Mouse (Mus musculus): Measurements from ENCODE around the gene Rbm17. TPM values are rescaled to one million over a fixed set of nuclear protein-coding genes. Genes with fewer than 3 reads are reported as not detected.

Rbm17 gene
- total and polyA plus RNA-seq, 3 experiments, result 223 to 318 TPM; not detected in 1

- H3K27me3 ChIP-seq (ENCODE audit: control insufficient read depth in 1 of 2, insufficient read depth in 2 of 2, low read length in 2 of 2), result no peaks in the 10 kb centered on the region
- no peaks in the 10 kb centered on the region for H3K79me2 ChIP-seq (ENCODE audit: control insufficient read depth, insufficient read depth, low read length, poor library complexity)
- DNase-seq (ENCODE audit: low read depth, low spot score), result no peak
- no peak overlapping the region for H3K27ac ChIP-seq (ENCODE audit: control insufficient read depth, low read depth, low read length)
- H3K9me3 ChIP-seq (replicated peaks; ENCODE audit: insufficient read depth, low read length), result no peaks in the 10 kb centered on the region
- H3K9ac ChIP-seq (ENCODE audit: control insufficient read depth, low read depth, low read length, poor library complexity, severe bottlenecking), result no peak overlapping the region
- TF ChIP-seq E2F4 (IDR thresholded peaks at IDR 0.05; ENCODE audit: borderline replicate concordance, low read depth, low read length) (no peak), SIN3A (IDR thresholded peaks at IDR 0.05; ENCODE audit: low read length) (no peak), MAX (IDR thresholded peaks at IDR 0.05; ENCODE audit: low read length) (no peak), ZKSCAN1 (IDR thresholded peaks at IDR 0.05; ENCODE audit: low read depth, low read length) (no peak), USF2 (IDR thresholded peaks at IDR 0.05; ENCODE audit: borderline replicate concordance in 1 of 2, insufficient read depth in 1 of 2, low read depth in 1 of 2, low read length in 2 of 2) (no peak), MAZ (IDR thresholded peaks at IDR 0.05; ENCODE audit: low read depth, low read length) (no peak), GABPA (IDR thresholded peaks at IDR 0.05; ENCODE audit: low read depth, low read length) (no peak), POLR2AphosphoS2 (IDR thresholded peaks at IDR 0.05; ENCODE audit: low read length) (no peak), NRF1 (IDR thresholded peaks at IDR 0.05; ENCODE audit: insufficient read depth, low read depth, low read length, poor library complexity, severe bottlenecking) (no peak), MXI1 (IDR thresholded peaks at IDR 0.05; ENCODE audit: low read depth, low read length) (no peak), USF1 (IDR thresholded peaks at IDR 0.05; ENCODE audit: low read depth, low read length) (no peak), TBP (IDR thresholded peaks at IDR 0.05; ENCODE audit: low read depth, low read length) (no peak), ZMIZ1 (IDR thresholded peaks at IDR 0.05; ENCODE audit: low read depth, low read length) (no peak), ZNF384 (IDR thresholded peaks at IDR 0.05; ENCODE audit: low read depth, low read length) (no peak), JUND (IDR thresholded peaks at IDR 0.05; ENCODE audit: low read depth, low read length) (no peak), EP300 (IDR thresholded peaks at IDR 0.05; ENCODE audit: low read depth in 1 of 2, low read length in 2 of 2) (no peak)
- peaks cover 0 to 25% of the 10 kb centered on the region in 2 experiments; a peak in 3 of 4 replicates for H3K36me3 ChIP-seq (ENCODE audit: control insufficient read depth in 1 of 2, insufficient read depth in 2 of 2, low read length in 2 of 2)
- H3K4me1 ChIP-seq (ENCODE audit: control insufficient read depth in 1 of 2, insufficient read depth in 2 of 2, low read length in 2 of 2), result peaks cover 20 to 34% of the 10 kb centered on the region in 2 experiments
- no peak overlapping the region for H3K4me3 ChIP-seq (ENCODE audit: control insufficient read depth in 1 of 2, insufficient read depth in 1 of 2, low read depth in 2 of 2, low read length in 2 of 2)
Measured at GRCm38 (mm10) chr2:11546091-11546490, 57.9 kb downstream of the Rbm17 start.

GRCm38 (mm10) chr2:11545380-11545779, 58.6 kb downstream of the Rbm17 start:
- peaks cover 0 to 25% of the 10 kb centered on the region in 2 experiments; a peak in 3 of 4 replicates for H3K36me3 ChIP-seq (ENCODE audit: control insufficient read depth in 1 of 2, insufficient read depth in 2 of 2, low read length in 2 of 2)
- H3K27me3 ChIP-seq (ENCODE audit: control insufficient read depth in 1 of 2, insufficient read depth in 2 of 2, low read length in 2 of 2), result no peaks in the 10 kb centered on the region
- no peak overlapping the region for H3K4me3 ChIP-seq (ENCODE audit: control insufficient read depth in 1 of 2, insufficient read depth in 1 of 2, low read depth in 2 of 2, low read length in 2 of 2)
- no peaks in the 10 kb centered on the region for H3K9me3 ChIP-seq (replicated peaks; ENCODE audit: insufficient read depth, low read length)
- H3K9ac ChIP-seq (ENCODE audit: control insufficient read depth, low read depth, low read length, poor library complexity, severe bottlenecking), result no peak overlapping the region
- H3K4me1 ChIP-seq (ENCODE audit: control insufficient read depth in 1 of 2, insufficient read depth in 2 of 2, low read length in 2 of 2), result peaks cover 20 to 34% of the 10 kb centered on the region in 2 experiments
- H3K27ac ChIP-seq (ENCODE audit: control insufficient read depth, low read depth, low read length), result peak overlapping the region; percentile 73; the same call in 1 of the 2 replicates
- DNase-seq (ENCODE audit: low read depth, low spot score), result peak; percentile 76
- H3K79me2 ChIP-seq (ENCODE audit: control insufficient read depth, insufficient read depth, low read length, poor library complexity), result no peaks in the 10 kb centered on the region
- no peak for TF ChIP-seq TCF12 (IDR thresholded peaks at IDR 0.05; ENCODE audit: low read depth, low read length)
- TF ChIP-seq JUND (IDR thresholded peaks at IDR 0.05; ENCODE audit: low read depth, low read length), result no peak
- no peak for TF ChIP-seq POLR2AphosphoS5 (IDR thresholded peaks at IDR 0.05; ENCODE audit: borderline replicate concordance, low read depth, low read length)
- no peak for TF ChIP-seq BHLHE40 (IDR thresholded peaks at IDR 0.05; ENCODE audit: borderline replicate concordance, low read depth, low read length)
- TF ChIP-seq MAFK (IDR thresholded peaks at IDR 0.05; ENCODE audit: borderline replicate concordance, low read depth, low read length), result peak; percentile 55; the same call in 1 of the 2 replicates
- TF ChIP-seq NELFE (IDR thresholded peaks at IDR 0.05; ENCODE audit: low read depth, low read length), result 0 out of 2 replicates have a peak, but pooled peaks have one; percentile 23
- no peak for TF ChIP-seq TAL1 (IDR thresholded peaks at IDR 0.05; ENCODE audit: low read length)
- TF ChIP-seq MXI1 (IDR thresholded peaks at IDR 0.05; ENCODE audit: low read depth, low read length), result 0 out of 2 replicates have a peak, but pooled peaks have one; percentile 17
- peak; percentile 35; the same call in 1 of the 2 replicates for TF ChIP-seq ETS1 (IDR thresholded peaks at IDR 0.05; ENCODE audit: low read depth, low read length)
- no peak for TF ChIP-seq ZC3H11A (IDR thresholded peaks at IDR 0.05; ENCODE audit: low read depth, low read length)
- no peak for TF ChIP-seq POLR2A (IDR thresholded peaks at IDR 0.05; ENCODE audit: control insufficient read depth in 1 of 2, insufficient read depth in 1 of 2, low read depth in 1 of 2, low read length in 2 of 2, poor library complexity in 1 of 2)
- TF ChIP-seq E2F4 (IDR thresholded peaks at IDR 0.05; ENCODE audit: borderline replicate concordance, low read depth, low read length), result no peak
- TF ChIP-seq ZMIZ1 (IDR thresholded peaks at IDR 0.05; ENCODE audit: low read depth, low read length), result no peak
- no peak for TF ChIP-seq KAT2A (conservative IDR thresholded peaks at IDR 0.05; ENCODE audit: low read depth, low read length)
- TF ChIP-seq RAD21 (IDR thresholded peaks at IDR 0.05; ENCODE audit: low read depth, low read length), result no peak
- no peak for TF ChIP-seq POLR2AphosphoS2 (IDR thresholded peaks at IDR 0.05; ENCODE audit: low read length)
- TF ChIP-seq SIN3A (IDR thresholded peaks at IDR 0.05; ENCODE audit: low read length), result no peak
- no peak for TF ChIP-seq UBTF (IDR thresholded peaks at IDR 0.05; ENCODE audit: borderline replicate concordance, insufficient read depth, low read depth, low read length)
- no peak for TF ChIP-seq USF2 (IDR thresholded peaks at IDR 0.05; ENCODE audit: borderline replicate concordance in 1 of 2, insufficient read depth in 1 of 2, low read depth in 1 of 2, low read length in 2 of 2)
- no peak for TF ChIP-seq ZNF384 (IDR thresholded peaks at IDR 0.05; ENCODE audit: low read depth, low read length)
- no peak for TF ChIP-seq ZKSCAN1 (IDR thresholded peaks at IDR 0.05; ENCODE audit: low read depth, low read length)
- TF ChIP-seq TBP (IDR thresholded peaks at IDR 0.05; ENCODE audit: low read depth, low read length), result 0 out of 2 replicates have a peak, but pooled peaks have one; percentile 13
- no peak for TF ChIP-seq MAX (IDR thresholded peaks at IDR 0.05; ENCODE audit: low read length)
- no peak for TF ChIP-seq NRF1 (IDR thresholded peaks at IDR 0.05; ENCODE audit: insufficient read depth, low read depth, low read length, poor library complexity, severe bottlenecking)

Data from MEL (cell line).